23 mouse cellular contexts compared by ENCODE assay signal in genomic region chr7:114041349-114041748, GRCm38 (mm10).
DNase-seq lines count a peak whose midpoint lies in the region; ATAC-seq and TF ChIP-seq lines count a peak whose summit lies in the region.
"Had no signal": no experiment of that assay in that cellular context is flagged by ENCODE, and none has a peak within 500 bp of the region (broad histone marks: within the 10 kb centered on the region; RNA-seq: fewer than 3 reads in every experiment).

No protein-coding gene starts in this region.

- H3K36me3 ChIP-seq in forebrain, embryonic 14.5 days (ENCODE audit: control insufficient read depth, insufficient read depth, low read length), result 0 out of 2 replicates have a peak, but pooled peaks cover 5% of the 10 kb centered on the region
- H3K36me3 ChIP-seq in forebrain, embryonic 15.5 days, result no peaks in the 10 kb centered on the region
- H3K36me3 ChIP-seq in heart, embryonic 15.5 days, result peaks cover 17% of the 10 kb centered on the region; the same call in 1 of the 2 replicates
- peaks cover 9% of the 10 kb centered on the region; the same call in 1 of the 2 replicates for H3K36me3 ChIP-seq in midbrain, postnatal 0 days (ENCODE audit: insufficient read depth, low read length)
- H3K36me3 ChIP-seq in midbrain, embryonic 16.5 days (ENCODE audit: control insufficient read depth, insufficient read depth, low read length), result peaks cover 5% of the 10 kb centered on the region; the same call in 1 of the 2 replicates

- peaks cover 10% of the 10 kb centered on the region; the same call in 1 of the 2 replicates for H3K4me1 ChIP-seq in forebrain, embryonic 14.5 days (ENCODE audit: control insufficient read depth, insufficient read depth, low read length)
- H3K4me1 ChIP-seq in forebrain, embryonic 15.5 days, result peaks cover 34% of the 10 kb centered on the region
- peaks cover 38% of the 10 kb centered on the region for H3K4me1 ChIP-seq in heart, embryonic 15.5 days (replicated peaks)
- H3K4me1 ChIP-seq in midbrain, postnatal 0 days (ENCODE audit: insufficient read depth, low read length), result no peaks in the 10 kb centered on the region
- peaks cover 3% of the 10 kb centered on the region; the same call in 1 of the 2 replicates for H3K4me1 ChIP-seq in midbrain, embryonic 16.5 days (ENCODE audit: control insufficient read depth, insufficient read depth, low read length)

- no peaks in the 10 kb centered on the region for H3K9me3 ChIP-seq in forebrain, embryonic 14.5 days (replicated peaks; ENCODE audit: control insufficient read depth, low read length)
- no peaks in the 10 kb centered on the region for H3K9me3 ChIP-seq in forebrain, embryonic 15.5 days
- H3K9me3 ChIP-seq in heart, embryonic 15.5 days (replicated peaks), result no peaks in the 10 kb centered on the region
- no peaks in the 10 kb centered on the region for H3K9me3 ChIP-seq in midbrain, postnatal 0 days (ENCODE audit: low read length)
- no peaks in the 10 kb centered on the region for H3K9me3 ChIP-seq in midbrain, embryonic 16.5 days (replicated peaks; ENCODE audit: control insufficient read depth, low read length, poor library complexity, severe bottlenecking)
- H3K9me3 ChIP-seq: embryonic facial prominence, embryonic 13.5 days; embryonic facial prominence, embryonic 15.5 days; forebrain, embryonic 10.5 days had no signal

- no peak overlapping the region for H3K4me3 ChIP-seq in forebrain, embryonic 14.5 days (ENCODE audit: low read depth, low read length)
- no peak overlapping the region for H3K4me3 ChIP-seq in forebrain, embryonic 15.5 days
- no peak overlapping the region for H3K4me3 ChIP-seq in heart, embryonic 15.5 days
- H3K4me3 ChIP-seq in midbrain, postnatal 0 days (ENCODE audit: low read depth, low read length), result no peak overlapping the region
- H3K4me3 ChIP-seq in midbrain, embryonic 16.5 days (ENCODE audit: low read depth, low read length), result no peak overlapping the region
- H3K4me3 ChIP-seq: embryonic facial prominence, embryonic 13.5 days; embryonic facial prominence, embryonic 15.5 days; erythroblast, embryonic 14.5 days; forebrain, embryonic 10.5 days had no signal

- no peak for ATAC-seq in forebrain, embryonic 14.5 days
- ATAC-seq in forebrain, embryonic 15.5 days (replicated peaks), result no peak
- no peak for ATAC-seq in heart, embryonic 15.5 days (replicated peaks; ENCODE audit: insufficient number of reproducible peaks, insufficient read depth, low FRiP score, low read depth)
- ATAC-seq in midbrain, postnatal 0 days (ENCODE audit: low FRiP score), result no peak
- no peak for ATAC-seq in midbrain, embryonic 16.5 days
- ATAC-seq: forebrain, embryonic 16.5 days had no signal

- H3K27ac ChIP-seq in forebrain, embryonic 14.5 days (ENCODE audit: low read depth, low read length), result no peak overlapping the region
- no peak overlapping the region for H3K27ac ChIP-seq in forebrain, embryonic 15.5 days (replicated peaks)
- 0 out of 2 replicates have a peak overlapping the region, but pooled peaks have one; percentile 29 for H3K27ac ChIP-seq in heart, embryonic 15.5 days
- H3K27ac ChIP-seq in midbrain, postnatal 0 days (ENCODE audit: low read depth, low read length), result 0 out of 2 replicates have a peak overlapping the region, but pooled peaks have one; percentile 26
- H3K27ac ChIP-seq in midbrain, embryonic 16.5 days (ENCODE audit: low read length), result no peak overlapping the region
- H3K27ac ChIP-seq: embryonic facial prominence, embryonic 13.5 days; embryonic facial prominence, embryonic 15.5 days; forebrain, embryonic 10.5 days had no signal

- no peak overlapping the region for H3K4me2 ChIP-seq in forebrain, embryonic 14.5 days (ENCODE audit: low read length)
- no peak overlapping the region for H3K4me2 ChIP-seq in forebrain, embryonic 15.5 days (replicated peaks)
- H3K4me2 ChIP-seq in heart, embryonic 15.5 days, result no peak overlapping the region
- H3K4me2 ChIP-seq in midbrain, postnatal 0 days (ENCODE audit: low read depth, low read length, poor library complexity, severe bottlenecking), result no peak overlapping the region
- no peak overlapping the region for H3K4me2 ChIP-seq in midbrain, embryonic 16.5 days (ENCODE audit: low read length)
- H3K4me2 ChIP-seq: embryonic facial prominence, embryonic 13.5 days; embryonic facial prominence, embryonic 15.5 days had no signal

- WGBS in forebrain, embryonic 14.5 days, result 55% methylated on average over 4 of the region's 4 CpGs
- 59% methylated on average over 4 of the region's 4 CpGs for WGBS in forebrain, embryonic 15.5 days
- 72% methylated on average over 4 of the region's 4 CpGs for WGBS in heart, embryonic 15.5 days
- 70% methylated on average over 4 of the region's 4 CpGs for WGBS in midbrain, postnatal 0 days
- WGBS in midbrain, embryonic 16.5 days, result 77% methylated on average over 4 of the region's 4 CpGs

- intact Hi-C loops in heart, postnatal 25 days (cut with DNase I), result no loop called here

- peak; percentile 37 for DNase-seq in forebrain, embryonic 14.5 days (ENCODE audit: low spot score)
- no peak for DNase-seq in heart, postnatal 25 days (ENCODE audit: low spot score)
- DNase-seq in midbrain, postnatal 0 days (ENCODE audit: low spot score), result no peak
- DNase-seq in brain, embryonic 14.5 days (ENCODE audit: low read depth), result peak; percentile 61
- no peak for DNase-seq in left cerebral cortex, adult 8-10 months (ENCODE audit: low spot score in 2 of 2)
- DNase-seq: adrenal gland, adult 2 months; adrenal gland, postnatal 10 days; adrenal gland, postnatal 25 days; cerebellum, adult 11 months; cerebellum, adult 18-20 months; cerebellum, adult 8-10 months; cerebellum, adult 9-11 months; cerebellum, postnatal 14 days; cerebellum, postnatal 36 days; embryo, embryonic 11 days had no signal

- no peak for TF ChIP-seq CTCF in midbrain, postnatal 0 days (IDR thresholded peaks at IDR 0.05)
- no peak for TF ChIP-seq CTCF in brain, embryonic 14.5 days (IDR thresholded peaks at IDR 0.05; ENCODE audit: borderline replicate concordance, extremely low read depth, insufficient read depth, insufficient read length)

- H3K27me3 ChIP-seq in forebrain, embryonic 14.5 days (replicated peaks; ENCODE audit: control insufficient read depth, insufficient read depth, low read length), result no peaks in the 10 kb centered on the region
- no peaks in the 10 kb centered on the region for H3K27me3 ChIP-seq in forebrain, embryonic 15.5 days
- no peaks in the 10 kb centered on the region for H3K27me3 ChIP-seq in heart, embryonic 15.5 days
- no peaks in the 10 kb centered on the region for H3K27me3 ChIP-seq in midbrain, postnatal 0 days (ENCODE audit: insufficient read depth, low read length)
- no peaks in the 10 kb centered on the region for H3K27me3 ChIP-seq in midbrain, embryonic 16.5 days (ENCODE audit: control insufficient read depth, insufficient read depth, low read depth, low read length)
- H3K27me3 ChIP-seq: embryonic facial prominence, embryonic 13.5 days; embryonic facial prominence, embryonic 15.5 days had no signal

- TF ChIP-seq POLR2A in brain, embryonic 14.5 days (IDR thresholded peaks at IDR 0.05; ENCODE audit: borderline replicate concordance, extremely low read depth, insufficient read depth, insufficient read length, poor library complexity, severe bottlenecking), result no peak

- no peak overlapping the region for H3K9ac ChIP-seq in forebrain, embryonic 14.5 days (ENCODE audit: low read length)
- no peak overlapping the region for H3K9ac ChIP-seq in forebrain, embryonic 15.5 days (replicated peaks)
- H3K9ac ChIP-seq in heart, embryonic 15.5 days, result no peak overlapping the region
- no peak overlapping the region for H3K9ac ChIP-seq in midbrain, postnatal 0 days (replicated peaks; ENCODE audit: low read length, poor library complexity, severe bottlenecking)
- no peak overlapping the region for H3K9ac ChIP-seq in midbrain, embryonic 16.5 days (ENCODE audit: low read depth, low read length)
- H3K9ac ChIP-seq: embryonic facial prominence, embryonic 13.5 days; embryonic facial prominence, embryonic 15.5 days had no signal

Comparison
In these comparisons a context has a peak if more than half of its experiments do, and no peak if none do; other contexts are left out.
1. H3K27ac ChIP-seq: peak in heart, embryonic 15.5 days (single experiment) and midbrain, postnatal 0 days (single experiment); none in forebrain, embryonic 14.5 days (single experiment), forebrain, embryonic 15.5 days (single experiment) and midbrain, embryonic 16.5 days (single experiment).
2. DNase-seq: peak in forebrain, embryonic 14.5 days (single experiment) and brain, embryonic 14.5 days (single experiment); none in heart, postnatal 25 days (single experiment), midbrain, postnatal 0 days (single experiment) and left cerebral cortex, adult 8-10 months (0 of 2).